Mouse (Mus musculus) heart, postnatal 0 days (tissue): ENCODE results near the gene Insig2.

Source experiments
- CTCF ChIP-seq: IDR thresholded peaks from 2 replicates; pipeline ENCODE4 v1.5.1; 2016; ENCODE audit warnings: antibody characterized with exemption, control low read depth, low read depth
- EP300 ChIP-seq: IDR thresholded peaks from 2 replicates; pipeline ENCODE4 v1.6.1; 2016; ENCODE audit warnings: antibody characterized with exemption, low read depth

- TF ChIP-seq CTCF (no peak), EP300 (no peak)
These were observed 41.5 kb downstream of the Insig2 start for GRCm38 (mm10) chr1:121290841-121291240.
